Mouse (Mus musculus) embryo, embryonic 9.5 days (tissue): ENCODE data around the gene Galnt17.
A peak's percentile ranks its signal among the peaks of the same experiment; 100 is the strongest.

Experiments used
- DNase-seq: peaks from one replicate; pipeline ENCODE4 v3.0.0-alpha.2; 2017; ENCODE audit errors: extremely low spot score

Gene Galnt17

DNA sequence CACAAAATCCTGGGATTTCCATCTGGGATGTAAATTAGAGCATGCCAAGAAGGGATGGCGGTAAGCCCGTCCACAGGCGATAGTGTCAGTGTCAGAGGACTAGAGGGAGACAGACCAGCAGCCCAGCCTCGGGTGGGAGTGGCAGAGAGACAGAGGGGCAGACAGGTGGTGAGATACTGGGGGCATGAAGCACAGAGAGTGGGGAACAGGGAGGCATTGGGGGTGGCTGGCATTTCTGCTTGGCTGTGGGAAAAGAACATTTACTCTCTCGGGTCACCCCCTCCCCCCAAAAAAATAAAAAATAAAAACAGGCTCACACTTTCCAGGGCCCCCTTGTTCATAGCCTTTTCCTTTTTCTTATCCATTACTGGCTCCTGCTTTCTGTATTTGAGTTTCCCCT is 287.4 kb downstream of the Galnt17 start:
- no peak for DNase-seq

- DNase-seq, result no peak
These were observed 288.8 kb downstream of the Galnt17 start for GRCm38 (mm10) chr5:131019346-131019965.

GRCm38 (mm10) chr5:131016066-131016465 is 292.2 kb downstream of the Galnt17 start:
- DNase-seq, result no peak

DNA sequence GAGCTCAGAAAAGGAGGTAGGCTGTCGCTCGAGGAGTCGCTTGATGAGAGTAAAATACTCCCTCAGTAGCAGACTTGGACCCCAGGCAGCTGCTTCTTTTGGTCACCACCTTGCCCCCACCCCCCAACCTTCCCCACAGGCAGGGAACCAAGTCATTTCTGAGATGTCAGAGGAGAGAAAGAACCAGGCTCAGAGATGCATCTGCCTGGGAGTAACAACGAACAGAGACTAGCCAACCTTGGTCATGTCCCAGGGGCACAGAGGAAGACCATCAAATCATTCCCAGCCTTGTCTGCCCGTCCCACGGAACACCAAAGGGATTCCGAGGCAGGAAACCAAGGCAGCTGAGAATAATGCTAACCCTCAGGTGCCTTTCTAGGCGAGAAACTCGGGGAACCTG is 293.0 kb downstream of the Galnt17 start:
- DNase-seq, result no peak

- no peak for DNase-seq
These were observed 294.5 kb downstream of the Galnt17 start for GRCm38 (mm10) chr5:131013816-131014215.

DNA sequence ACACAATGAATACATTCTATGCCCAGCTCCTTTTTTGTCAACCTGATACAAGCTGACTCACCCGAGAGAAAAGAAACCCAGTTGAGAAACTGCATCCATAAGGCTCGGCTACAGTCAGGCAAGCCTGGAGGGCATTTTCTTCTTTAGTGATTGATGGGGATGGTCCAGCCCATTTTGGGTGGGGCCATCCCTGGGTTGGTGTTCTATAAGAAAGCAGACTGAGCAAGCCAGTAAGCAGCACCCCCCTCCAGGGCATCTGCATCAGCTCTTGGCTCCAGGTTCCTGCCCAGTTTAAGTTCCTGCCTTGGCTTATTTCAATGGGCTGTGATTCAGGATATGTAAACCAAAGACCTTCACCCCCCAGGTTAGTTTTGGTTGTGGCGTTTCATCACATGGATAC is 295.2 kb downstream of the Galnt17 start:
- DNase-seq, result no peak

DNA sequence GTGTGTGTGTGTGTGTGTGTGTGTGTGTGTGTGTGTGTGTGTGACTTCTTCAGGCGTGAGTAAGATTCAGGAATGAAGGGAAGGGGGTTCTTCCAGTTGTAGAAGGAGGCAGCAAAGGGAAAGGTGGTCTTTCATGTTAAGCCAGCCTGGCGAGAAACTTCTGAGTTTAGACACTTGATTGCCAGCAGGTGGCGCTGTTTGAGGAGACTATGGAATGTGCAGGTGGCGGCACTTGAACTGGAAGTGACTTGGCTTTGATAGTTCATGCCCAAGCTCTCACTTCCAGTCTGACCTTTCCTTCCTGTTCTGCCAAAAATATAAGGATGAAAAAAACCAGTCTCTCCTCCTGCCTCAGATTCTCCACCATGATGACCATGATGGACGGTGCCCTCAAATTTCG is 298.8 kb downstream of the Galnt17 start:
- DNase-seq, result peak; percentile 29

DNA sequence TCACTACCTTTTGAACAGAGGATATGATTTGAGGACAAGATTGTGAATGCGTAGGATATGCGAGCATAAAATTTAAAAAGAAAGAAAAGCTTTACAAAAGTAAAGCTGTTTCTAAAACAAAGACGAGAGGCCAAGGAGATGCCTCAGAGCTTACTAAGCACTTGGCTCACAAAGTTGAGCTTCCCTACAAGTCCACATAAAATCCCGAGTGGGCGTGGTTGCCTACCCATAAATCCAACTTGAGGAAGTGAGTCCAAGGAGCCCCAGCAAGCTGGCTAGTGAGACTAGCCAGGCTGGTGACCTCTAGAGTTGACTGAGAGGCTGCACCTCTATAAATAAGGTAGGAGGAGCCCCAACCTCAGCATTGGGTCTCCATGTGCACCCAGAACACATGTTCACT is 299.8 kb downstream of the Galnt17 start:
- no peak for DNase-seq

DNA sequence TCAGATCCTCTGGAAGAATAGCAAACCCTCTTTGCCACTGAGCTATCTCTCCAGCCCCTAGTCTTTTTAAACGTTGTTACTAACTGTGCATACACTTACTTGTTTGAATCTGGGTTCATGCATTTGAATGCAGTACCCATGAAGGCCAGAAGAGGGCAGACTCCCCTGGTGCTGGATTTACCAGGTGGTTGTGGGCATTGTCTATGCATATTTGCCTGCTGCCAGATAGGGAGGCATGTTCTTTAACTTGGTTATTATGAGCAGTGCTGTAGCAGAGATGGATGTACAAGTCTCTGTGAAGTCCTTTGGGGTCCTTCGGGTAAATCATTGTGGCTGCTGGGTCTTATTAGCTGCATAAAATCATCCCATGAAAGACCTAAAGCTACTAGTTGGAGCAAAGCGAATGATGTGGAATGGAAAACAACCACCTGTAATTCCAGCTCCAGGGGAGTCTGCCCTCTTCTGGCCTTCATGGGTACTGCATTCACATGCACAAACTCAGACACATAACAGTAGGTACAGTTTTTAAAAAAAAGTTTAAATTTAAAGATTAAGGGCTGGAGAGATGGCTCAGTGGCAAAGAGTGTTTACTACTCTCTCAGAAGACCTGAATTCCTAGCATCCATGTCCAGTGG is 300.3 kb downstream of the Galnt17 start:
- DNase-seq, result peak; percentile 48

DNA sequence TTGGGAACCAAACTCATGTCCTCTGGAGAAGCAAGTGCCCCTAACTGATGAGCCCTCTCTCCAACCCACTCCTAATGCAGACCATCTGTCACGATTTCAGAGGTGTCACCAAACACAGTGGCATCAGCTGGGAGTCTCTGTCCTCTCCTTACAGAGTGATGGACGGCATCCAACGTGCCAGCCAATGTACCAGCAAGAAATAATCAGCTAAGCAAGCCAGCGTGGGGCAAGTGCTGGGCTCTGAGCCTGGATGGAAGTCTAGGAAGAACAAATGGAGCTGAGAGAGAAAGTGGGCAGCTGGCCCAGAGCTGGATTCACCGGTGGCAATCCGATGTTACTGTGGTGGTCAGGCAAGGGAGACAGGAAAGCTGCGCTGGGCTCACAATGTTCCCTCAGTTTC is 301.1 kb downstream of the Galnt17 start:
- no peak for DNase-seq

DNA sequence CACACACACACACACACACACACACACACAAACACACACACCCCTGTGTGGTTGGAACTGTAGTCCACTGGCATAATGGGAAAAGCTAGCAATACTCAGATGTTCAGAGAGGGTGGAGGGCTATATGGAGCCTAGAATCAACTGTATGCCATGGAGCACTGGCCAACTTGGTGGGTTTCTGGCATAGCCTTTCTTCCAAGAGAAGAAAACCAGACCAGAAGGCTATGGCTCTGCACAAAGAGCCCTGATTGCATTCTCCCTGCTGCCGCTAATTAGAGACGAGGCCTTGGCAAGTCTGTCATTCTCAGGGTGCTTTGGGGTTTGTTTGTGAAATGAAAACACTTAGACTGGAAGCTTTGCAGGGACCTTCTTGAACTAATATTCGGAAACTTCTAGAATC is 301.8 kb downstream of the Galnt17 start:
- no peak for DNase-seq

DNA sequence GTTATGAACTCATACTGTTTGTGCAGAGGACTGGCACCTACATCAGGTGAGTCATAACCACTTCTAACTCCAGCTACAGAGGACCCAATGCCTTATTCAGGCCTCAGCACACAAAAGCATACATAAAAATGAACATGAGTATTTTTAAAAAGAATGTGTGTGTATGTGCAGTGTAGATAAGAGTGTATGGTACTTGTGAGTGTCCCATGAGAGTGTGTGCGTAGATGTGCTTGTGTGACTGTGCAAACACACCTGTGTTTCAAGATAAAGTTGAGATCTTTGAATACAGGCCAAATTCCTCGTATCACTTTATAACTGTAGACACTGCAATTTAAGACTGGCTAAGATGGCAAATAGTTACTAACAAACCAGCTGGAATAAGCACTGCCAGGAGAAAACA is 307.7 kb downstream of the Galnt17 start:
- no peak for DNase-seq

GRCm38 (mm10) chr5:130979321-130979720 is 329.0 kb downstream of the Galnt17 start:
- no peak for DNase-seq

GRCm38 (mm10) chr5:130978871-130979270 is 329.4 kb downstream of the Galnt17 start:
- DNase-seq, result no peak

DNA sequence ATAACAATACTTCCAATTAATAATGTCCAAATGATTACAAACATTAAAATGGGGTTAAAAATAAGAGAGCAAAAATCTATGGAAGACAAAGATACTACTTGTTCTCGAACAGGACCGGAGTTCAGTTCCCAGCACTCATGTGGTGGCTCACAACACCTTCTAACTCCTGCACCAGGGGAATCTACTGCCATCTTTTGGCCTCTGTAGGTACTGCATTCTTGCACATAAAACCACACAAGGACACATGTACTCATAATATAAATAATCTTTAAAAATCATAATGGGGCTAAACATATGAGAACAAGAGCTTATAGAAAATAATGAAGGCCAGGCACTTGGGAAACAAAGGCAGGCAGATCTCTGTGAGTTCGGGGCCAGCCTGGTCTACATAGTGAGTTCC is 330.3 kb downstream of the Galnt17 start:
- DNase-seq, result no peak

- no peak for DNase-seq
These were observed 355.9 kb downstream of the Galnt17 start for GRCm38 (mm10) chr5:130952361-130952760.

DNA sequence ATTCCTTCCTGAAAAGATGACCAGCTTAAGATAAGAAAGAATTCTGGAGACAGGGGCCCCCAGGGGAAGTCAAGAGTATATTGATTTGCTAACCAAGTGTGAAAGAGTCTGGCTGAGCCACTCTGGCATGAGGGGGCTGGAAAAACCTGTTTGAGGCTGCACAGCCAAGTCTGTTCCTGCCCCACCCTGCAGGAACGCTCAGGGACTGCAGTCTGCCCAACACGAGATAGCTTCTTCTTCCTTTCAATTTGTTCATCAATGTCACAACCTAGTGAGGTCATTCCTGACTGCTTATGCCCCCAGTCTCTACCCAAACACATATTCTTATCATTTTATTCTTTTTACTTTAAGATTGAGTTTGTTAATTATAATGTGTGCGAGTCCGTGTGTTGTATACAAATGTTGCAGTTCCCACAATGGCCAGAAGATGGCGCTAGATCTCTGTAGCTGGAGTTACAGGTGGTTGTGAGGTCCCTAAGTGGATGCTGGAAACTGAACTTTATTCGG is 357.4 kb downstream of the Galnt17 start:
- DNase-seq, result peak; percentile 35

DNA sequence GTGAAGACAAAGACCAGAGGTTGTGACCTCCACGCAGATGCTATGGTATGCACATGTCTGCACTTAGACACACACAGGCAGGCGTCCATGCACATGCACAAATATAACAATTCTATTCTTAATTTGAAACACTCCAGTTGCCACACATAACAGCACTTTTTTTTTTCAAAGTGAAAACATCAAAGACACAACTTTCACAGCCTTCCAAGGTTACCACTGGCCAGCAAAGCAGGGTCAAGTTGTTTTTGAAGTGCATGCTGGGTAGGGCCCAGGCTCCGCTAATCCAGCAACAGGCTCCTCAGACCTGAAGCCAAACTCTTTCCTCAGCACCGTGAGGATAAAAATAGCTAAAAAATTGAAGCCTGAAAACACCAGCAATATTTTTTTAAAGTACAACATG is 357.9 kb downstream of the Galnt17 start:
- peak; percentile 36 for DNase-seq

GRCm38 (mm10) chr5:130949710-130950109 is 358.6 kb downstream of the Galnt17 start:
- no peak for DNase-seq

DNA sequence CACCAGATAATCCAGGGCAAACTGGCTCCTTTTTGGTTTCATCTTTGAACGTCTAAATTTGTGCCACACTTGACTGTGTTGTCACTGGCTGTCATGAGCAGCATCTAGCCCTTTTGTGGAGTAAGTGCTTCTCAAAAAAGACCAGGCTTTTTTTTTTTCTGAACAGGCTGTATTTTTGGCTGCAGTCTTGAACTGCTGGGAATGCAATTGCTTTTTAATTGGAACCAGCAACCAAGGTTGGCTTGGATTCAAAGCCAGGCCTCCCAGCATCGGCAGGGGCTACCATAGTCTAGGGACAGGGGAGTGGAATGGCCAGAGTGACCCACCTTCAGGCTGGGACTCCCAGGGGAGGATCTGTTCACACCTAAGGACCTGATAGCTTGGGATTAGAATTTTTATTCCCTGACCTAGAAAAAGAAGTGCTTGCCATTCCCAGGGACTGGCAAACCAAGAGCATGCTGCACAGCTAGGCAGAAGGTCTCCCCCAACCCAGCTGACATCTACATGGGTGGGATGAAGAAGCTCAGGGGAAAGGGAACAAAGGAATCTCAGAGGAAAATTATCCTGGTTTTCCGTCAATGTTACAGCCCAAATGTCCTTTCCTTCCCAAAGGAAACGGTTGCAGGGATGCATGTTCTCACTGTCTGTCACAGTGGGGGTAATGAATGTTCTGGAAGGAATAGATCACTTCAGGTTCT is 369.2 kb downstream of the Galnt17 start:
- DNase-seq, result peak; percentile 39

GRCm38 (mm10) chr5:130938274-130938741 is 370.0 kb downstream of the Galnt17 start:
- peak; percentile 91 for DNase-seq

- DNase-seq, result no peak
These were observed 377.3 kb downstream of the Galnt17 start for GRCm38 (mm10) chr5:130930999-130931398.

- no peak for DNase-seq
These were observed 380.5 kb downstream of the Galnt17 start for GRCm38 (mm10) chr5:130927794-130928149.
